Mouse (Mus musculus): ENCODE data around the gene Osbpl7. TPM values are rescaled to one million over a fixed set of nuclear protein-coding genes. Genes with fewer than 3 reads are reported as not detected.

Osbpl7 gene
- polyA plus RNA-seq, 1 experiment from 2014 or later = 6.6 TPM

- no peaks in the 10 kb centered on the region for H3K9me3 ChIP-seq (replicated peaks; ENCODE audit: low read length)
- H3K36me3 ChIP-seq (ENCODE audit: insufficient read depth, low read length) = peaks cover 6% of the 10 kb centered on the region; the same call in 1 of the 2 replicates
- WGBS = 24% methylated on average over 3 of the region's 3 CpGs
- H3K4me1 ChIP-seq (replicated peaks; ENCODE audit: insufficient read depth, low read length) = no peaks in the 10 kb centered on the region
- peak; percentile 77 for DNase-seq (ENCODE audit: low spot score)
- H3K4me2 ChIP-seq (ENCODE audit: low read length) = no peak overlapping the region
- TF ChIP-seq CTCF (IDR thresholded peaks at IDR 0.05; ENCODE audit: low read depth) = peak; percentile 86
- peak; percentile 36; the same call in 1 of the 2 replicates for ATAC-seq (replicated peaks; ENCODE audit: low FRiP score, low read depth)
- H3K4me3 ChIP-seq (replicated peaks; ENCODE audit: low read depth, low read length) = no peak overlapping the region
- no peak overlapping the region for H3K27ac ChIP-seq
- H3K27me3 ChIP-seq (ENCODE audit: insufficient read depth, low read length) = no peaks in the 10 kb centered on the region
- no peak overlapping the region for H3K9ac ChIP-seq (ENCODE audit: low read depth, low read length)
These were observed 22.1 kb downstream of the Osbpl7 start for GRCm38 (mm10) chr11:97072533-97072932.

GRCm38 (mm10) chr11:97074235-97074634 is 23.8 kb downstream of the Osbpl7 start:
- Histone ChIP-seq H3K27ac (no peak overlapping the region), H3K4me3 (replicated peaks; ENCODE audit: low read depth, low read length) (no peak overlapping the region), H3K36me3 (ENCODE audit: insufficient read depth, low read length) (no peaks in the 10 kb centered on the region), H3K9me3 (replicated peaks; ENCODE audit: low read length) (no peaks in the 10 kb centered on the region), H3K4me2 (ENCODE audit: low read length) (no peak overlapping the region), H3K27me3 (ENCODE audit: insufficient read depth, low read length) (no peaks in the 10 kb centered on the region), H3K4me1 (replicated peaks; ENCODE audit: insufficient read depth, low read length) (no peaks in the 10 kb centered on the region), H3K9ac (ENCODE audit: low read depth, low read length) (no peak overlapping the region)
- ATAC-seq (replicated peaks; ENCODE audit: low FRiP score, low read depth) (no peak), DNase-seq (ENCODE audit: low spot score) (no peak)
- WGBS = 61% methylated on average over 8 of the region's 8 CpGs
- TF ChIP-seq CTCF (IDR thresholded peaks at IDR 0.05; ENCODE audit: low read depth) = no peak

GRCm38 (mm10) chr11:97078751-97079150 is 28.3 kb downstream of the Osbpl7 start:
- H3K4me2 ChIP-seq (ENCODE audit: low read length) = no peak overlapping the region
- H3K36me3 ChIP-seq (ENCODE audit: insufficient read depth, low read length) = no peaks in the 10 kb centered on the region
- TF ChIP-seq CTCF (IDR thresholded peaks at IDR 0.05; ENCODE audit: low read depth) = no peak
- ATAC-seq (replicated peaks; ENCODE audit: low FRiP score, low read depth) = no peak
- no peak overlapping the region for H3K9ac ChIP-seq (ENCODE audit: low read depth, low read length)
- WGBS = 52% methylated on average over 4 of the region's 4 CpGs
- H3K27me3 ChIP-seq (ENCODE audit: insufficient read depth, low read length) = no peaks in the 10 kb centered on the region
- peaks cover 3% of the 10 kb centered on the region; the same call in 1 of the 2 replicates for H3K4me1 ChIP-seq (replicated peaks; ENCODE audit: insufficient read depth, low read length)
- H3K27ac ChIP-seq = no peak overlapping the region
- no peak overlapping the region for H3K4me3 ChIP-seq (replicated peaks; ENCODE audit: low read depth, low read length)
- peak; percentile 77 for DNase-seq (ENCODE audit: low spot score)
- H3K9me3 ChIP-seq (replicated peaks; ENCODE audit: low read length) = no peaks in the 10 kb centered on the region

GRCm38 (mm10) chr11:97080291-97080690 is 29.9 kb downstream of the Osbpl7 start:
- no peak overlapping the region for H3K27ac ChIP-seq
- no peak overlapping the region for H3K9ac ChIP-seq (ENCODE audit: low read depth, low read length)
- no peak for TF ChIP-seq CTCF (IDR thresholded peaks at IDR 0.05; ENCODE audit: low read depth)
- DNase-seq (ENCODE audit: low spot score) = no peak
- H3K4me1 ChIP-seq (replicated peaks; ENCODE audit: insufficient read depth, low read length) = peaks cover 3% of the 10 kb centered on the region; the same call in 1 of the 2 replicates
- ATAC-seq (replicated peaks; ENCODE audit: low FRiP score, low read depth) = no peak
- H3K4me2 ChIP-seq (ENCODE audit: low read length) = no peak overlapping the region
- no peak overlapping the region for H3K4me3 ChIP-seq (replicated peaks; ENCODE audit: low read depth, low read length)
- no peaks in the 10 kb centered on the region for H3K36me3 ChIP-seq (ENCODE audit: insufficient read depth, low read length)
- 51% methylated on average over 9 of the region's 9 CpGs for WGBS
- H3K27me3 ChIP-seq (ENCODE audit: insufficient read depth, low read length) = 0 out of 2 replicates have a peak, but pooled peaks cover 3% of the 10 kb centered on the region
- H3K9me3 ChIP-seq (replicated peaks; ENCODE audit: low read length) = no peaks in the 10 kb centered on the region

- ATAC-seq (replicated peaks; ENCODE audit: low FRiP score, low read depth) (no peak), DNase-seq (ENCODE audit: low spot score) (peak; percentile 56)
- no peak overlapping the region for H3K27ac ChIP-seq
- peaks cover 3% of the 10 kb centered on the region; the same call in 1 of the 2 replicates for H3K4me1 ChIP-seq (replicated peaks; ENCODE audit: insufficient read depth, low read length)
- no peak overlapping the region for H3K4me2 ChIP-seq (ENCODE audit: low read length)
- no peaks in the 10 kb centered on the region for H3K9me3 ChIP-seq (replicated peaks; ENCODE audit: low read length)
- TF ChIP-seq CTCF (IDR thresholded peaks at IDR 0.05; ENCODE audit: low read depth) = peak; percentile 72
- H3K36me3 ChIP-seq (ENCODE audit: insufficient read depth, low read length) = no peaks in the 10 kb centered on the region
- 33% methylated on average over 11 of the region's 11 CpGs for WGBS
- H3K27me3 ChIP-seq (ENCODE audit: insufficient read depth, low read length) = 0 out of 2 replicates have a peak, but pooled peaks cover 3% of the 10 kb centered on the region
- no peak overlapping the region for H3K4me3 ChIP-seq (replicated peaks; ENCODE audit: low read depth, low read length)
- no peak overlapping the region for H3K9ac ChIP-seq (ENCODE audit: low read depth, low read length)
These were observed 32.5 kb downstream of the Osbpl7 start for GRCm38 (mm10) chr11:97082977-97083376.

GRCm38 (mm10) chr11:97083401-97084140 is 33.1 kb downstream of the Osbpl7 start:
- WGBS = 13% methylated on average over 22 of the region's 22 CpGs
- Histone ChIP-seq H3K9me3 (replicated peaks; ENCODE audit: low read length) (no peaks in the 10 kb centered on the region), H3K27me3 (ENCODE audit: insufficient read depth, low read length) (0 out of 2 replicates have a peak, but pooled peaks cover 3% of the 10 kb centered on the region), H3K4me1 (replicated peaks; ENCODE audit: insufficient read depth, low read length) (peaks cover 3% of the 10 kb centered on the region; the same call in 1 of the 2 replicates), H3K36me3 (ENCODE audit: insufficient read depth, low read length) (no peaks in the 10 kb centered on the region), H3K4me3 (replicated peaks; ENCODE audit: low read depth, low read length) (no peak overlapping the region), H3K4me2 (ENCODE audit: low read length) (peak overlapping the region; percentile 12; the same call in 1 of the 2 replicates), H3K9ac (ENCODE audit: low read depth, low read length) (no peak overlapping the region), H3K27ac (no peak overlapping the region)
- ATAC-seq (replicated peaks; ENCODE audit: low FRiP score, low read depth) = no peak; the same call in 1 of the 2 replicates
- DNase-seq (ENCODE audit: low spot score) = peak; percentile 43
- TF ChIP-seq CTCF (IDR thresholded peaks at IDR 0.05; ENCODE audit: low read depth) = no peak
